8 mouse cellular contexts compared by ENCODE assay signal in the genomic region with DNA sequence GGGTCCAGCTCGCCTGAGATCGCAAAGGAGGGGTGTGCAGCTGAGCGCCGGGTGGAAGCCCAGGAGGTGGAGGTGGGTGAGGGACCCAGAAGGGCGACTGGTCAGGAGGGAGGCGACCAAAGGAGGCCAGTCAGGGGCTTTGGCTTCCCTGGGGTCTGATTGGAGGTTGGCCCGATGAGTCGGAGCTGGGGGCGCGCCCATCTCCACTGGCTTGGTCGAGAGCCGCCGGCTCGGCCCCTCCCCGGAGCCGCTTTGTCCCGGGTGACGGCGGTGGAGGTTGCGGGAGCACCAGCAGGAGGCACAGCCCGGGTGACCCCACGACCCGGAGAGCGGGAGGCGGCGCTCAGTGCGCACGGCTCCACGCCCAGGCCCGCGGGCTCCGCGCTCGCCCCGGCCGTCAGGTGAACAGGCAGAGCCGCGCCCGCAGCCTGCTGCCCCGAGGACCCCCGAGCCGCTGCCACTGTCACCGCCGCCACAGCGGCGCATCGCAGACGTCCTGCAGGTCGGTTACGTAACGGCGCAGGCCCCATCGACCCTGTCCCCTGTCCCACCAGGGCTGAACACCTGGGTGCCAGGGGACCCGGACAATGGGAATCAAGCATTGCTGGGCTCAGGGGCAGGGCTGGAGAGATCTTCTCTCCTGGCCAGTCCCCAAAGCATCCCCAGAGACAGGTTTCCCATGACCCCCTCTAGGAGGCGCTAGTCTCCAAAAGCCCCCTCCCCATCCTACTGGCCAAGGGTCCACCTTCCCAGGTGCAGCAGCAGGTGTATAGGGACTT. TPM values are rescaled to one million over a fixed set of nuclear protein-coding genes. Genes with fewer than 3 reads are reported as not detected.
DNase-seq lines count a peak whose midpoint lies in the region; ATAC-seq and TF ChIP-seq lines count a peak whose summit lies in the region.

No protein-coding gene starts in this region.

- H3K9ac ChIP-seq in forebrain, embryonic 11.5 days (ENCODE audit: low read length): peak overlapping the region; percentile 66
- peak overlapping the region; percentile 89 for H3K9ac ChIP-seq in heart, embryonic 13.5 days
- H3K9ac ChIP-seq in kidney, embryonic 15.5 days: peak overlapping the region; percentile 56
- H3K9ac ChIP-seq in liver, embryonic 13.5 days: no peak overlapping the region
- peak overlapping the region; percentile 70 for H3K9ac ChIP-seq in neural tube, embryonic 12.5 days

- ATAC-seq in forebrain, embryonic 11.5 days (replicated peaks; ENCODE audit: low FRiP score): peak; percentile 90
- peak; percentile 43; the same call in 1 of the 2 replicates for ATAC-seq in heart, embryonic 13.5 days (ENCODE audit: extremely low read depth, insufficient number of reproducible peaks, low FRiP score, low TSS enrichment)
- peak; percentile 96 for ATAC-seq in kidney, embryonic 15.5 days (replicated peaks; ENCODE audit: low FRiP score)
- peak; percentile 62 for ATAC-seq in liver, embryonic 13.5 days (ENCODE audit: low read depth)
- peak; percentile 91 for ATAC-seq in neural tube, embryonic 12.5 days (ENCODE audit: low FRiP score, low read depth)

- DNase-seq in forebrain, embryonic 11.5 days (ENCODE audit: low spot score): peak; percentile 79
- DNase-seq in liver, embryonic 13.5 days: no peak
- DNase-seq in thymus, postnatal 4 days: peak; percentile 39

- H3K36me3 ChIP-seq in C2C12 (ENCODE audit: control insufficient read depth, insufficient read depth): no peaks in the 10 kb centered on the region
- H3K36me3 ChIP-seq in forebrain, embryonic 11.5 days (ENCODE audit: control insufficient read depth, insufficient read depth, low read length): no peaks in the 10 kb centered on the region
- no peaks in the 10 kb centered on the region for H3K36me3 ChIP-seq in heart, embryonic 13.5 days
- H3K36me3 ChIP-seq in kidney, embryonic 15.5 days: no peaks in the 10 kb centered on the region
- H3K36me3 ChIP-seq in liver, embryonic 13.5 days: no peaks in the 10 kb centered on the region
- H3K36me3 ChIP-seq in neural tube, embryonic 12.5 days: no peaks in the 10 kb centered on the region

- H3K9me3 ChIP-seq in forebrain, embryonic 11.5 days (ENCODE audit: control insufficient read depth, low read length): no peaks in the 10 kb centered on the region
- H3K9me3 ChIP-seq in heart, embryonic 13.5 days: no peaks in the 10 kb centered on the region
- H3K9me3 ChIP-seq in kidney, embryonic 15.5 days (replicated peaks): no peaks in the 10 kb centered on the region
- no peaks in the 10 kb centered on the region for H3K9me3 ChIP-seq in liver, embryonic 13.5 days (replicated peaks)
- H3K9me3 ChIP-seq in neural tube, embryonic 12.5 days: no peaks in the 10 kb centered on the region

- under 1% methylated on average over 54 of the region's 55 CpGs for WGBS in forebrain, embryonic 11.5 days
- under 1% methylated on average over 54 of the region's 55 CpGs for WGBS in heart, embryonic 13.5 days
- WGBS in kidney, embryonic 15.5 days: under 1% methylated on average over 55 of the region's 55 CpGs
- under 1% methylated on average over 50 of the region's 55 CpGs for WGBS in liver, embryonic 13.5 days (ENCODE audit: insufficient replicate concordance)
- WGBS in neural tube, embryonic 12.5 days: 0% methylated on average over 55 of the region's 55 CpGs

- H3K27me3 ChIP-seq in C2C12 (ENCODE audit: control insufficient read depth, insufficient read depth, insufficient read length): peaks cover 3% of the 10 kb centered on the region
- no peaks in the 10 kb centered on the region for H3K27me3 ChIP-seq in forebrain, embryonic 11.5 days (ENCODE audit: control insufficient read depth, insufficient read depth, low read length)
- peaks cover 13% of the 10 kb centered on the region for H3K27me3 ChIP-seq in heart, embryonic 13.5 days (replicated peaks)
- peaks cover 28% of the 10 kb centered on the region; the same call in 1 of the 2 replicates for H3K27me3 ChIP-seq in kidney, embryonic 15.5 days
- peaks cover 25% of the 10 kb centered on the region for H3K27me3 ChIP-seq in liver, embryonic 13.5 days
- H3K27me3 ChIP-seq in neural tube, embryonic 12.5 days (replicated peaks): 0 out of 2 replicates have a peak, but pooled peaks cover 5% of the 10 kb centered on the region

- H3K27ac ChIP-seq in brown adipose tissue, adult 24 weeks (replicated peaks; ENCODE audit: low read depth, low read length): no peak overlapping the region
- H3K27ac ChIP-seq in forebrain, embryonic 11.5 days (ENCODE audit: low read depth, low read length): no peak overlapping the region
- H3K27ac ChIP-seq in heart, embryonic 13.5 days (replicated peaks): peak overlapping the region; percentile 86
- H3K27ac ChIP-seq in kidney, embryonic 15.5 days: no peak overlapping the region
- no peak overlapping the region for H3K27ac ChIP-seq in liver, embryonic 13.5 days
- H3K27ac ChIP-seq in neural tube, embryonic 12.5 days: no peak overlapping the region

- H3K79me2 ChIP-seq in C2C12 (ENCODE audit: control insufficient read depth, insufficient read depth): no peaks in the 10 kb centered on the region

- H3K4me2 ChIP-seq in forebrain, embryonic 11.5 days (ENCODE audit: low read depth, low read length, severe bottlenecking): peak overlapping the region; percentile 93
- peak overlapping the region; percentile 79 for H3K4me2 ChIP-seq in heart, embryonic 13.5 days
- H3K4me2 ChIP-seq in kidney, embryonic 15.5 days: peak overlapping the region; percentile 98
- peak overlapping the region; percentile 66 for H3K4me2 ChIP-seq in liver, embryonic 13.5 days
- peak overlapping the region; percentile 97 for H3K4me2 ChIP-seq in neural tube, embryonic 12.5 days (replicated peaks)

- no peak overlapping the region for H3K4me3 ChIP-seq in C2C12 (ENCODE audit: insufficient read depth, poor library complexity, severe bottlenecking)
- peak overlapping the region; percentile 66 for H3K4me3 ChIP-seq in brown adipose tissue, adult 24 weeks (ENCODE audit: insufficient read depth, low read depth, low read length)
- H3K4me3 ChIP-seq in forebrain, embryonic 11.5 days (ENCODE audit: low read depth, low read length): peak overlapping the region; percentile 63
- peak overlapping the region; percentile 79 for H3K4me3 ChIP-seq in heart, embryonic 13.5 days
- peak overlapping the region; percentile 71 for H3K4me3 ChIP-seq in kidney, embryonic 15.5 days (replicated peaks)
- peak overlapping the region; percentile 51 for H3K4me3 ChIP-seq in liver, embryonic 13.5 days (replicated peaks)
- H3K4me3 ChIP-seq in neural tube, embryonic 12.5 days: peak overlapping the region; percentile 67

- no peak for TF ChIP-seq CTCF in C2C12 (IDR thresholded peaks at IDR 0.05; ENCODE audit: control insufficient read depth, insufficient read depth, insufficient read length)

- H3K4me1 ChIP-seq in brown adipose tissue, adult 24 weeks (ENCODE audit: control insufficient read depth, insufficient read depth, insufficient read length, low read length): no peaks in the 10 kb centered on the region
- peaks cover 4% of the 10 kb centered on the region; the same call in 1 of the 2 replicates for H3K4me1 ChIP-seq in forebrain, embryonic 11.5 days (replicated peaks; ENCODE audit: control insufficient read depth, insufficient read depth, low read length)
- peaks cover 34% of the 10 kb centered on the region for H3K4me1 ChIP-seq in heart, embryonic 13.5 days
- peaks cover 15% of the 10 kb centered on the region for H3K4me1 ChIP-seq in kidney, embryonic 15.5 days
- peaks cover 4% of the 10 kb centered on the region; the same call in 1 of the 2 replicates for H3K4me1 ChIP-seq in liver, embryonic 13.5 days (replicated peaks)
- H3K4me1 ChIP-seq in neural tube, embryonic 12.5 days: peaks cover 8% of the 10 kb centered on the region; the same call in 1 of the 2 replicates

- H3K79me3 ChIP-seq in C2C12 (ENCODE audit: low read depth): no peaks in the 10 kb centered on the region

- peak overlapping the region; percentile 3 for H3ac ChIP-seq in C2C12 (ENCODE audit: control insufficient read depth, insufficient read length, low read depth)

TF ChIP-seq in C2C12, 6 proteins besides CTCF, POLR2A, EP300 and RAD21:
- TF ChIP-seq USF1 (IDR thresholded peaks at IDR 0.05; ENCODE audit: low read depth) (no peak), FOSL1 (IDR thresholded peaks at IDR 0.05; ENCODE audit: insufficient read depth, low read length, poor library complexity, severe bottlenecking) (no peak), CEBPB (IDR thresholded peaks at IDR 0.05; ENCODE audit: low read depth) (no peak), MYOD1 (IDR thresholded peaks at IDR 0.05; ENCODE audit: control insufficient read depth, insufficient read length, low read depth) (no peak), MYOG (IDR thresholded peaks at IDR 0.05; ENCODE audit: control insufficient read depth, extremely low read depth, insufficient read length) (no peak), MAX (IDR thresholded peaks at IDR 0.05) (no peak)

RNA-seq across cellular contexts. Expression of a gene that starts 0.6 kb away (rescaled TPM):
- 1.0 TPM for polyA plus RNA-seq in C2C12 (2012; fragmentation: generic; extraction: Trizol)
- polyA plus RNA-seq in brown adipose tissue, adult 24 weeks (2012; ENCODE audit: insufficient read depth, insufficient read length, missing spikeins): 1.7 and 2.1 TPM in 2 replicates
- polyA plus RNA-seq in forebrain, embryonic 11.5 days (2014; fragmentation: Nextera tagmentation; extraction: Ambion mirVana): 18.9 and 20.6 TPM in 2 replicates
- polyA plus RNA-seq in heart, embryonic 13.5 days (2015; fragmentation: Nextera tagmentation; extraction: Ambion mirVana): 43.7 and 44.6 TPM in 2 replicates
- 4.5 and 6.8 TPM in 2 replicates for polyA plus RNA-seq in kidney, embryonic 15.5 days (2015; fragmentation: Nextera tagmentation; extraction: Ambion mirVana)
- 1.1 and 1.2 TPM in 2 replicates for polyA plus RNA-seq in liver, embryonic 13.5 days (2015; fragmentation: Nextera tagmentation; extraction: Ambion mirVana)
- 48.8 and 49.5 TPM in 2 replicates for polyA plus RNA-seq in neural tube, embryonic 12.5 days (2016; fragmentation: Nextera tagmentation; extraction: Ambion mirVana)

Comparison
In these comparisons a context has a peak if more than half of its experiments do, and no peak if none do; other contexts are left out.
1. ATAC-seq: peak in every context shown above with its lines; median percentile 96 in kidney, embryonic 15.5 days; 91 in neural tube, embryonic 12.5 days; 90 in forebrain, embryonic 11.5 days; 62 in liver, embryonic 13.5 days; 43 in heart, embryonic 13.5 days.